Mouse (Mus musculus): ENCODE results near the gene Ttll5. TPM values are rescaled to one million over a fixed set of nuclear protein-coding genes. Genes with fewer than 3 reads are reported as not detected.

Gene Ttll5
- polyA plus RNA-seq, 2 experiments: 5.6 to 6.4 TPM

GRCm38 (mm10) chr12:86090764-86091163 is 266.3 kb downstream of the Ttll5 start:
- Histone ChIP-seq H3K9me3 (ENCODE audit: control insufficient read depth, low read length) (no peaks in the 10 kb centered on the region), H3K4me1 (replicated peaks; ENCODE audit: control insufficient read depth in 2 of 2, insufficient read depth in 2 of 2, low read length in 1 of 2) (no peaks in the 10 kb centered on the region), H3K4me3 (ENCODE audit: insufficient read depth in 1 of 2, low read depth in 2 of 2, low read length in 2 of 2) (no peak overlapping the region), H3K27ac (no peak overlapping the region), H3K9ac (replicated peaks) (no peak overlapping the region), H3K36me3 (replicated peaks; ENCODE audit: control insufficient read depth, insufficient read depth, low read depth) (no peaks in the 10 kb centered on the region), H3K27me3 (ENCODE audit: control insufficient read depth, insufficient read depth, low read length) (no peaks in the 10 kb centered on the region), H3K4me2 (ENCODE audit: low read depth) (no peak overlapping the region)
- WGBS (ENCODE audit: insufficient replicate concordance): 50% methylated on average over 4 of the region's 4 CpGs
- no peak for TF ChIP-seq CTCF (IDR thresholded peaks at IDR 0.05; ENCODE audit: low read depth)
- no peak for TF ChIP-seq EP300 (IDR thresholded peaks at IDR 0.05; ENCODE audit: low read depth)
- ATAC-seq (ENCODE audit: insufficient read depth) (no peak), DNase-seq (ENCODE audit: low read depth in 3 of 3, low spot score in 3 of 3) (no peak)

GRCm38 (mm10) chr12:86091601-86092132 is 267.2 kb downstream of the Ttll5 start:
- ATAC-seq (ENCODE audit: insufficient read depth): no peak
- Histone ChIP-seq H3K4me2 (ENCODE audit: low read depth) (no peak overlapping the region), H3K27ac (no peak overlapping the region), H3K9ac (replicated peaks) (no peak overlapping the region), H3K27me3 (ENCODE audit: control insufficient read depth, insufficient read depth, low read length) (no peaks in the 10 kb centered on the region), H3K36me3 (replicated peaks; ENCODE audit: control insufficient read depth, insufficient read depth, low read depth) (no peaks in the 10 kb centered on the region), H3K9me3 (ENCODE audit: control insufficient read depth, low read length) (no peaks in the 10 kb centered on the region), H3K4me3 (ENCODE audit: insufficient read depth in 1 of 2, low read depth in 2 of 2, low read length in 2 of 2) (no peak overlapping the region), H3K4me1 (replicated peaks; ENCODE audit: control insufficient read depth in 2 of 2, insufficient read depth in 2 of 2, low read length in 1 of 2) (no peaks in the 10 kb centered on the region)
- DNase-seq (ENCODE audit: low read depth in 3 of 3, low spot score in 3 of 3): no peak
- WGBS (ENCODE audit: insufficient replicate concordance): 57% methylated on average over 18 of the region's 18 CpGs
- TF ChIP-seq EP300 (IDR thresholded peaks at IDR 0.05; ENCODE audit: low read depth) (no peak), CTCF (IDR thresholded peaks at IDR 0.05; ENCODE audit: low read depth) (no peak)

GRCm38 (mm10) chr12:86094075-86094474 is 269.6 kb downstream of the Ttll5 start:
- no peak for DNase-seq (ENCODE audit: low read depth in 3 of 3, low spot score in 3 of 3)
- TF ChIP-seq EP300 (IDR thresholded peaks at IDR 0.05; ENCODE audit: low read depth): no peak
- TF ChIP-seq CTCF (IDR thresholded peaks at IDR 0.05; ENCODE audit: low read depth): no peak
- 60% methylated on average over 4 of the region's 4 CpGs for WGBS (ENCODE audit: insufficient replicate concordance)

GRCm38 (mm10) chr12:86095806-86096205 is 271.3 kb downstream of the Ttll5 start:
- Histone ChIP-seq H3K4me1 (replicated peaks; ENCODE audit: control insufficient read depth in 2 of 2, insufficient read depth in 2 of 2, low read length in 1 of 2) (no peaks in the 10 kb centered on the region), H3K4me3 (ENCODE audit: insufficient read depth in 1 of 2, low read depth in 2 of 2, low read length in 2 of 2) (no peak overlapping the region), H3K9ac (replicated peaks) (no peak overlapping the region), H3K27ac (no peak overlapping the region), H3K9me3 (ENCODE audit: control insufficient read depth, low read length) (no peaks in the 10 kb centered on the region), H3K27me3 (ENCODE audit: control insufficient read depth, insufficient read depth, low read length) (no peaks in the 10 kb centered on the region), H3K36me3 (replicated peaks; ENCODE audit: control insufficient read depth, insufficient read depth, low read depth) (no peaks in the 10 kb centered on the region), H3K4me2 (ENCODE audit: low read depth) (no peak overlapping the region)
- DNase-seq (ENCODE audit: low read depth in 3 of 3, low spot score in 3 of 3) (no peak), ATAC-seq (ENCODE audit: insufficient read depth) (no peak)
- TF ChIP-seq EP300 (IDR thresholded peaks at IDR 0.05; ENCODE audit: low read depth): no peak
- 63% methylated on average over 4 of the region's 4 CpGs for WGBS (ENCODE audit: insufficient replicate concordance)

More at GRCm38 (mm10) chr12:86094075-86094474, 269.6 kb downstream of the Ttll5 start:
- Histone ChIP-seq H3K9me3 (ENCODE audit: control insufficient read depth, low read length) (no peaks in the 10 kb centered on the region), H3K4me3 (ENCODE audit: insufficient read depth in 1 of 2, low read depth in 2 of 2, low read length in 2 of 2) (no peak overlapping the region), H3K36me3 (replicated peaks; ENCODE audit: control insufficient read depth, insufficient read depth, low read depth) (no peaks in the 10 kb centered on the region), H3K9ac (replicated peaks) (no peak overlapping the region), H3K4me1 (replicated peaks; ENCODE audit: control insufficient read depth in 2 of 2, insufficient read depth in 2 of 2, low read length in 1 of 2) (no peaks in the 10 kb centered on the region), H3K27me3 (ENCODE audit: control insufficient read depth, insufficient read depth, low read length) (no peaks in the 10 kb centered on the region), H3K4me2 (ENCODE audit: low read depth) (no peak overlapping the region), H3K27ac (no peak overlapping the region)
- no peak for ATAC-seq (ENCODE audit: insufficient read depth)

- Histone ChIP-seq H3K36me3 (replicated peaks; ENCODE audit: control insufficient read depth, insufficient read depth, low read depth) (no peaks in the 10 kb centered on the region), H3K4me1 (replicated peaks; ENCODE audit: control insufficient read depth in 2 of 2, insufficient read depth in 2 of 2, low read length in 1 of 2) (no peaks in the 10 kb centered on the region), H3K9ac (replicated peaks) (no peak overlapping the region), H3K27me3 (ENCODE audit: control insufficient read depth, insufficient read depth, low read length) (no peaks in the 10 kb centered on the region), H3K4me3 (ENCODE audit: insufficient read depth in 1 of 2, low read depth in 2 of 2, low read length in 2 of 2) (no peak overlapping the region), H3K27ac (no peak overlapping the region), H3K9me3 (ENCODE audit: control insufficient read depth, low read length) (no peaks in the 10 kb centered on the region), H3K4me2 (ENCODE audit: low read depth) (no peak overlapping the region)
- no peak for TF ChIP-seq EP300 (IDR thresholded peaks at IDR 0.05; ENCODE audit: low read depth)
- no peak for TF ChIP-seq CTCF (IDR thresholded peaks at IDR 0.05; ENCODE audit: low read depth)
- ATAC-seq (ENCODE audit: insufficient read depth) (no peak), DNase-seq (ENCODE audit: low read depth in 3 of 3, low spot score in 3 of 3) (no peak)
- 75% methylated on average over 11 of the region's 11 CpGs for WGBS (ENCODE audit: insufficient replicate concordance)
These were observed 273.3 kb downstream of the Ttll5 start for GRCm38 (mm10) chr12:86097781-86098180.

All from liver, embryonic 14.5 days (tissue).